Mouse (Mus musculus) midbrain, embryonic 14.5 days (tissue): ENCODE results near the gene Igdcc3. TPM values are rescaled to one million over a fixed set of nuclear protein-coding genes. Genes with fewer than 3 reads are reported as not detected.

Source experiments
- ATAC-seq: fragments of 200-750 bp; cut with Nextera tagmentation; 2 replicates; pipeline ENCODE4 v1.8.0; 2017; ENCODE audit warnings: moderate number of reproducible peaks, moderate library complexity; ENCODE audit not compliant: low FRiP score, low TSS enrichment
- DNase-seq: peaks from one replicate; pipeline ENCODE4 v3.0.0-alpha.2; 2015
- H3K27ac ChIP-seq: fragments of 300-500 bp; sonication (generic); replicated peaks from 2 replicates; pipeline ENCODE4 v1.5.1; 2014; ENCODE audit warnings: mild to moderate bottlenecking, low read depth, low read length, moderate library complexity
- H3K27me3 ChIP-seq: fragments of 300-500 bp; sonication (generic); 2 replicates; pipeline ENCODE4 v1.6.1; 2014; ENCODE audit warnings: low read length, control low read depth, mixed read lengths; ENCODE audit not compliant: control insufficient read depth, insufficient read depth
- H3K36me3 ChIP-seq: fragments of 300-500 bp; sonication (generic); 2 replicates; pipeline ENCODE4 v1.6.1; 2014; ENCODE audit warnings: low read length, control low read depth; ENCODE audit not compliant: control insufficient read depth, insufficient read depth
- H3K4me1 ChIP-seq: fragments of 300-500 bp; sonication (generic); 2 replicates; pipeline ENCODE4 v1.6.1; 2014; ENCODE audit warnings: mild to moderate bottlenecking, antibody characterized with exemption, low read length, control low read depth; ENCODE audit not compliant: control insufficient read depth, insufficient read depth
- H3K4me2 ChIP-seq: fragments of 300-500 bp; sonication (generic); 2 replicates; pipeline ENCODE4 v1.6.1; 2014; ENCODE audit warnings: mild to moderate bottlenecking, low read length, moderate library complexity
- H3K4me3 ChIP-seq: fragments of 300-500 bp; sonication (generic); replicated peaks from 2 replicates; pipeline ENCODE4 v1.5.1; 2014; ENCODE audit warnings: low read depth, low read length
- H3K9ac ChIP-seq: fragments of 300-500 bp; sonication (generic); replicated peaks from 2 replicates; pipeline ENCODE4 v1.6.1; 2014; ENCODE audit warnings: mild to moderate bottlenecking, low read length, moderate library complexity
- H3K9me3 ChIP-seq: fragments of 300-500 bp; sonication (generic); 2 replicates; pipeline ENCODE4 v1.6.1; 2016; ENCODE audit warnings: low read length, control low read depth, mixed read lengths; ENCODE audit not compliant: control insufficient read depth
- WGBS: fragments of 180-500 bp; shearing (Covaris S2); extraction: QIAGEN DNeasy Blood & Tissue Kit; methylation state at CpG from one replicate; pipeline ENCODE4 v1.1.7; 2014; 5-methylcytosine and 5-hydroxymethylcytosine counted together
- polyA plus RNA-seq: library from polyadenylated mRNA; unstranded; fragments of >200 nt; fragmentation: Nextera tagmentation; extraction: Ambion mirVana; gene quantifications from 2 replicates; pipeline ENCODE4 v1.2.1, GENCODE M21; 2014

Gene Igdcc3
- polyA plus RNA-seq, 1 experiment from 2014 or later: 14.1 TPM

GRCm38 (mm10) chr9:65161881-65162280 lies 20.9 kb downstream of the Igdcc3 start:
- peak overlapping the region; percentile 77 for H3K4me2 ChIP-seq
- 0 out of 2 replicates have a peak, but pooled peaks cover 8% of the 10 kb centered on the region for H3K36me3 ChIP-seq
- WGBS: 11% methylated on average over 8 of the region's 8 CpGs
- H3K4me1 ChIP-seq: peaks cover 48% of the 10 kb centered on the region
- no peaks in the 10 kb centered on the region for H3K27me3 ChIP-seq
- peak overlapping the region; percentile 85 for H3K27ac ChIP-seq
- DNase-seq (peak; percentile 18), ATAC-seq (no peak)
- no peak overlapping the region for H3K9ac ChIP-seq
- peak overlapping the region; percentile 40; the same call in 1 of the 2 replicates for H3K4me3 ChIP-seq
- H3K9me3 ChIP-seq: no peaks in the 10 kb centered on the region

- peak overlapping the region; percentile 85 for H3K27ac ChIP-seq
- H3K4me3 ChIP-seq: peak overlapping the region; percentile 40
- H3K36me3 ChIP-seq: 0 out of 2 replicates have a peak, but pooled peaks cover 8% of the 10 kb centered on the region
- H3K9ac ChIP-seq: peak overlapping the region; percentile 59
- DNase-seq (peak; percentile 89), ATAC-seq (peak; percentile 90)
- no peaks in the 10 kb centered on the region for H3K9me3 ChIP-seq
- H3K4me1 ChIP-seq: peaks cover 37% of the 10 kb centered on the region
- H3K27me3 ChIP-seq: no peaks in the 10 kb centered on the region
- WGBS: under 1% methylated on average over 63 of the region's 69 CpGs
- H3K4me2 ChIP-seq: peak overlapping the region; percentile 77
These were observed 22.0 kb downstream of the Igdcc3 start for GRCm38 (mm10) chr9:65162711-65163639.

- H3K4me2 ChIP-seq: no peak overlapping the region
- peaks cover 39% of the 10 kb centered on the region for H3K4me1 ChIP-seq
- H3K9me3 ChIP-seq: no peaks in the 10 kb centered on the region
- H3K4me3 ChIP-seq: no peak overlapping the region
- DNase-seq (peak; percentile 51), ATAC-seq (no peak)
- H3K27ac ChIP-seq: no peak overlapping the region
- H3K9ac ChIP-seq: no peak overlapping the region
- 0 out of 2 replicates have a peak, but pooled peaks cover 8% of the 10 kb centered on the region for H3K36me3 ChIP-seq
- WGBS: 8% methylated on average over 1 of the region's 1 CpGs
- no peaks in the 10 kb centered on the region for H3K27me3 ChIP-seq
These were observed 23.9 kb downstream of the Igdcc3 start for GRCm38 (mm10) chr9:65164870-65165269.

GRCm38 (mm10) chr9:65166386-65166785 lies 25.4 kb downstream of the Igdcc3 start:
- Histone ChIP-seq H3K27ac (no peak overlapping the region), H3K36me3 (0 out of 2 replicates have a peak, but pooled peaks cover 8% of the 10 kb centered on the region), H3K9me3 (no peaks in the 10 kb centered on the region), H3K4me2 (no peak overlapping the region), H3K9ac (no peak overlapping the region), H3K4me3 (no peak overlapping the region), H3K4me1 (peaks cover 26% of the 10 kb centered on the region), H3K27me3 (no peaks in the 10 kb centered on the region)
- 84% methylated on average over 9 of the region's 9 CpGs for WGBS
- DNase-seq (no peak), ATAC-seq (no peak)

- WGBS: 46% methylated on average over 6 of the region's 6 CpGs
- H3K4me2 ChIP-seq: no peak overlapping the region
- H3K9me3 ChIP-seq: no peaks in the 10 kb centered on the region
- ATAC-seq (no peak), DNase-seq (no peak)
- no peak overlapping the region for H3K9ac ChIP-seq
- H3K4me3 ChIP-seq: no peak overlapping the region
- no peaks in the 10 kb centered on the region for H3K27me3 ChIP-seq
- H3K36me3 ChIP-seq: 0 out of 2 replicates have a peak, but pooled peaks cover 8% of the 10 kb centered on the region
- H3K27ac ChIP-seq: no peak overlapping the region; the same call in 1 of the 2 replicates
- H3K4me1 ChIP-seq: peaks cover 9% of the 10 kb centered on the region; the same call in 1 of the 2 replicates
These were observed 27.5 kb downstream of the Igdcc3 start for GRCm38 (mm10) chr9:65168534-65168933.

- 38% methylated on average over 4 of the region's 4 CpGs for WGBS
- no peak for DNase-seq
- H3K9me3 ChIP-seq: no peaks in the 10 kb centered on the region
These were observed 28.0 kb downstream of the Igdcc3 start for GRCm38 (mm10) chr9:65168952-65169351.

GRCm38 (mm10) chr9:65172654-65173053 lies 31.7 kb downstream of the Igdcc3 start:
- WGBS: 88% methylated on average over 9 of the region's 9 CpGs
- H3K27me3 ChIP-seq: no peaks in the 10 kb centered on the region
- no peak overlapping the region for H3K4me2 ChIP-seq
- no peak overlapping the region for H3K9ac ChIP-seq
- 0 out of 2 replicates have a peak, but pooled peaks cover under 1% of the 10 kb centered on the region for H3K36me3 ChIP-seq
- ATAC-seq (no peak), DNase-seq (no peak)
- H3K27ac ChIP-seq: no peak overlapping the region
- no peaks in the 10 kb centered on the region for H3K9me3 ChIP-seq
- no peak overlapping the region for H3K4me3 ChIP-seq
- peaks cover 33% of the 10 kb centered on the region for H3K4me1 ChIP-seq

More at GRCm38 (mm10) chr9:65168952-65169351, 28.0 kb downstream of the Igdcc3 start:
- H3K9ac ChIP-seq: no peak overlapping the region
- H3K4me2 ChIP-seq: no peak overlapping the region
- no peak overlapping the region for H3K4me3 ChIP-seq
- H3K27me3 ChIP-seq: no peaks in the 10 kb centered on the region
- 0 out of 2 replicates have a peak, but pooled peaks cover 8% of the 10 kb centered on the region for H3K4me1 ChIP-seq
- H3K27ac ChIP-seq: peak overlapping the region; percentile 45; the same call in 1 of the 2 replicates
- H3K36me3 ChIP-seq: 0 out of 2 replicates have a peak, but pooled peaks cover 8% of the 10 kb centered on the region
- ATAC-seq: no peak

GRCm38 (mm10) chr9:65175234-65175938 lies 34.4 kb downstream of the Igdcc3 start:
- H3K4me3 ChIP-seq: no peak overlapping the region
- peak overlapping the region; percentile 11 for H3K4me2 ChIP-seq
- H3K36me3 ChIP-seq: 0 out of 2 replicates have a peak, but pooled peaks cover 5% of the 10 kb centered on the region
- H3K27ac ChIP-seq: peak overlapping the region; percentile 84
- 0 out of 2 replicates have a peak overlapping the region, but pooled peaks have one; percentile 17 for H3K9ac ChIP-seq
- peak; percentile 16; the same call in 1 of the 2 replicates for ATAC-seq
- H3K9me3 ChIP-seq: no peaks in the 10 kb centered on the region
- DNase-seq: peak; percentile 54
- 7% methylated on average over 5 of the region's 5 CpGs for WGBS
- peaks cover 52% of the 10 kb centered on the region for H3K4me1 ChIP-seq
- H3K27me3 ChIP-seq: no peaks in the 10 kb centered on the region
